Comparison of ENCODE assay signal across 10 mouse cellular contexts in genomic region chr17:5850031-5850430, GRCm38 (mm10). TPM values are rescaled to one million over a fixed set of nuclear protein-coding genes. Genes with fewer than 3 reads are reported as not detected.
DNase-seq lines count a peak whose midpoint lies in the region; ATAC-seq and TF ChIP-seq lines count a peak whose summit lies in the region.
"Had no signal": no experiment of that assay in that cellular context is flagged by ENCODE, and none has a peak within 500 bp of the region (broad histone marks: within the 10 kb centered on the region; RNA-seq: fewer than 3 reads in every experiment).

No protein-coding gene starts in this region.

- TF ChIP-seq CTCF in gastrocnemius, adult 2 months (IDR thresholded peaks at IDR 0.05) = no peak

- H3K4me3 ChIP-seq in gastrocnemius, adult 2 months = peak overlapping the region; percentile 69
- no peak overlapping the region for H3K4me3 ChIP-seq in midbrain, embryonic 15.5 days
- H3K4me3 ChIP-seq in midbrain, embryonic 10.5 days = no peak overlapping the region
- H3K4me3 ChIP-seq in macrophage (ENCODE audit: inconsistent target) = no peak overlapping the region

- intact Hi-C loops in gastrocnemius, adult 2 months (cut with DNase I) = no loop called here

- 94% methylated on average over 3 of the region's 3 CpGs for WGBS in midbrain, embryonic 15.5 days
- 98% methylated on average over 3 of the region's 3 CpGs for WGBS in midbrain, embryonic 10.5 days
- 94% methylated on average over 3 of the region's 3 CpGs for WGBS in macrophage (ENCODE audit: missing documents)

- H3K9ac ChIP-seq in midbrain, embryonic 15.5 days = no peak overlapping the region

- H3K4me2 ChIP-seq in midbrain, embryonic 15.5 days = peak overlapping the region; percentile 53; the same call in 1 of the 2 replicates

- H3K36me3 ChIP-seq in midbrain, embryonic 15.5 days (replicated peaks) = no peaks in the 10 kb centered on the region
- peaks cover 10% of the 10 kb centered on the region for H3K36me3 ChIP-seq in midbrain, embryonic 10.5 days
- 0 out of 2 replicates have a peak, but pooled peaks cover 3% of the 10 kb centered on the region for H3K36me3 ChIP-seq in macrophage (ENCODE audit: inconsistent target)

- peaks cover 97% of the 10 kb centered on the region for H3K79me2 ChIP-seq in macrophage (ENCODE audit: inconsistent target)

- H3K4me1 ChIP-seq in midbrain, embryonic 15.5 days = peaks cover 7% of the 10 kb centered on the region
- peaks cover 20% of the 10 kb centered on the region for H3K4me1 ChIP-seq in midbrain, embryonic 10.5 days

- no peak for DNase-seq in gastrocnemius, adult 2 months
- DNase-seq in gastrocnemius, adult 8-10 months (ENCODE audit: low spot score in 2 of 2) = no peak
- DNase-seq in kidney, adult 9 months = peak; percentile 32
- DNase-seq in kidney, adult 18-20 months = no peak
- no peak for DNase-seq in midbrain, embryonic 10.5 days (ENCODE audit: low spot score)
- DNase-seq in layer of hippocampus, adult 9-10 months (ENCODE audit: low spot score) = no peak
- DNase-seq: thymus, adult 2 months had no signal

- no peaks in the 10 kb centered on the region for H3K27me3 ChIP-seq in midbrain, embryonic 15.5 days (replicated peaks)
- H3K27me3 ChIP-seq in midbrain, embryonic 10.5 days (ENCODE audit: low read depth, poor library complexity, severe bottlenecking) = no peaks in the 10 kb centered on the region

- H3K9me3 ChIP-seq in midbrain, embryonic 15.5 days = no peaks in the 10 kb centered on the region
- no peaks in the 10 kb centered on the region; the same call in 1 of the 2 replicates for H3K9me3 ChIP-seq in midbrain, embryonic 10.5 days (replicated peaks)

- H3K27ac ChIP-seq in gastrocnemius, adult 2 months = peak overlapping the region; percentile 85; the same call in 1 of the 2 replicates
- no peak overlapping the region for H3K27ac ChIP-seq in midbrain, embryonic 15.5 days
- no peak overlapping the region for H3K27ac ChIP-seq in midbrain, embryonic 10.5 days (replicated peaks)
- H3K27ac ChIP-seq in macrophage = peak overlapping the region; percentile 68

- no peak for ATAC-seq in midbrain, embryonic 15.5 days (replicated peaks)
- ATAC-seq: inflammation-experienced regulatory T-cells, adult 6 months had no signal

RNA-seq across cellular contexts. Expression of gene Snx9, which starts 8.9 kb away (rescaled TPM):
- 10 to 100 TPM; 22.9 to 29.6 TPM for total RNA-seq in gastrocnemius, adult 2 months (2021)
- 10 to 100 TPM; 26.5 to 28.7 (median 27.9) TPM for total RNA-seq in gastrocnemius, adult 8-10 months (2022)
- 6.9 and 7.9 TPM in 2 replicates for polyA plus RNA-seq in midbrain, embryonic 15.5 days (2015; fragmentation: Nextera tagmentation; extraction: Ambion mirVana)
- 14.2 and 15.3 TPM in 2 replicates for polyA plus RNA-seq in midbrain, embryonic 10.5 days (2016; fragmentation: Nextera tagmentation; extraction: Ambion mirVana)
- 100 to 1,000 TPM in 4 of 26 experiments, 10 to 100 TPM in 22; 41.9 to 208 (median 75.3) TPM for total RNA-seq in macrophage (2018; cell fraction: chromatin; rRNA removed)
- 100 to 1,000 TPM in 12 of 26 experiments, 10 to 100 TPM in 14; 50.3 to 124 (median 79.9) TPM for total RNA-seq in macrophage (2018; cell fraction: cytosol; rRNA removed)
- total RNA-seq in macrophage (2018; cell fraction: nucleus; rRNA removed) = 10 to 100 TPM; 41.7 to 89.2 (median 65.9) TPM
- polyA plus RNA-seq in macrophage (2018) = 68.0 to 101 TPM (median 94.1 TPM) in 3 replicates

Comparison
In these comparisons a context has a peak if more than half of its experiments do, and no peak if none do; other contexts are left out.
1. H3K27ac ChIP-seq: peak in gastrocnemius, adult 2 months (single experiment) and macrophage (single experiment); none in midbrain, embryonic 15.5 days (single experiment) and midbrain, embryonic 10.5 days (single experiment).